Mouse (Mus musculus) cerebellum, adult 2 months (tissue): ENCODE results near the gene Ank3.

Source experiments
- CTCF ChIP-seq: fragments of 200-500 bp; IDR thresholded peaks from 2 replicates; pipeline ENCODE4 v1.5.1; 2011; ENCODE audit warnings: low read depth, mild to moderate bottlenecking, control low read depth, low read length, moderate library complexity, borderline replicate concordance; ENCODE audit not compliant: insufficient read depth
- POLR2A ChIP-seq: fragments of 200-500 bp; IDR thresholded peaks from 2 replicates; pipeline ENCODE4 v1.6.1; 2011; ENCODE audit warnings: low read length, control low read depth, borderline replicate concordance; ENCODE audit not compliant: insufficient read depth

GRCm38 (mm10) chr10:69431101-69431500 is 32.5 kb downstream of the Ank3 start:
- no peak for TF ChIP-seq POLR2A
- no peak for TF ChIP-seq CTCF
